Mouse (Mus musculus) liver, embryonic 14.5 days (tissue): ENCODE data around the gene Parva.

Source experiments
- CTCF ChIP-seq: IDR thresholded peaks from 2 replicates; pipeline ENCODE4 v1.5.1; 2016; ENCODE audit warnings: antibody characterized with exemption, low read depth, control low read depth
- EP300 ChIP-seq: IDR thresholded peaks from 2 replicates; pipeline ENCODE4 v1.6.1; 2016; ENCODE audit warnings: antibody characterized with exemption, low read depth

DNA sequence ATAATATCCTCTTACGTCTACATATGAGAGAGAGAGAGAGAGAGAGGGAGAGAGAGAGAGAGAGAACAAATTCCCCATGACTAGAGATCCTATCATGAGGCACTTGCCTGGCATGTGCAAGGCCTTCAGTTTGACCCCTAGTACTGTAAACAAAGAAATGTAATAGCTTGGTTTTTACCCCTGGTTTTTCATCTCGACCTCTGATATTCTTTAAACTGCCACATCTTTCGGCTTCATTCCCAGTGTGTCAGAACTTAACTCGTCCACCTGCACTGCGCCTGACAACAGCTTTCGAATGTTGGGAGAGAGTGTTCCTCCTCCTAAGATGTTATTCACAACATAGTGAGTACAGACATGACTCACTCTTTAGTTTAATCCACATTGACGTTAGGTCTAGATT lies 69.6 kb downstream of the Parva start:
- TF ChIP-seq CTCF (no peak), EP300 (no peak)
